Mouse (Mus musculus): ENCODE measurements around the gene Itga6. TPM values are rescaled to one million over a fixed set of nuclear protein-coding genes. Genes with fewer than 3 reads are reported as not detected.

Itga6 gene
- total and polyA plus RNA-seq, 3 experiments, result 1.0 to 2.7 TPM; not detected in 1

DNA sequence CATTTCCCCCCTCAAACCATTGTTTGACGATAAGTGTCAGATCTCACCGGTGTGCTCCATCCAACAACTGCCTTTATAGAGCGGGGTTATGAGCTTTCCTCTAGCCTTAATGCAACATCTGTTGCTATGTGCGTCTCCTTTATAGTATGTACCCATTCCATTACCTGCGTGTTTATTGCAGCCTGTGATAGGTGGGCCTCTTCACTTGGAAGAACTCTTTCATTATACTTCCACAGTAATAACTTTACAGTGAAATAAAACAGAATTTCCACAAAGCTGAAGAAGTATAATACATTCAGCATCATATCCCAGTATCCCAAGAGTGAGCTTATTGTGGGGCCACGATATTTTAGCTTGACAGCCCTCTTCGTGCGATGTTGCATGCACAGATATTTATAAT, 90.1 kb downstream of the Itga6 start:
- DNase-seq (ENCODE audit: low read depth, low spot score), result no peak
- H3K79me2 ChIP-seq (ENCODE audit: control insufficient read depth, insufficient read depth, low read length, poor library complexity), result no peaks in the 10 kb centered on the region
- H3K27ac ChIP-seq (ENCODE audit: control insufficient read depth, low read depth, low read length), result no peak overlapping the region
- TF ChIP-seq CHD2 (IDR thresholded peaks at IDR 0.05; ENCODE audit: low read length) (no peak), SIN3A (IDR thresholded peaks at IDR 0.05; ENCODE audit: low read length) (no peak), USF2 (IDR thresholded peaks at IDR 0.05; ENCODE audit: borderline replicate concordance in 1 of 2, insufficient read depth in 1 of 2, low read depth in 1 of 2, low read length in 2 of 2) (no peak), RCOR1 (IDR thresholded peaks at IDR 0.05; ENCODE audit: low read depth, low read length) (no peak), CTCF (IDR thresholded peaks at IDR 0.05 in 2 of 3, conservative IDR thresholded peaks at IDR 0.05 in 1 of 3; ENCODE audit: control insufficient read depth in 1 of 3, insufficient read depth in 1 of 3, low read depth in 2 of 3, low read length in 3 of 3, poor library complexity in 1 of 3, severe bottlenecking in 1 of 3) (no peak), MYB (IDR thresholded peaks at IDR 0.05; ENCODE audit: low read depth, low read length) (no peak)
- no peaks in the 10 kb centered on the region for H3K36me3 ChIP-seq (ENCODE audit: control insufficient read depth in 1 of 2, insufficient read depth in 2 of 2, low read length in 2 of 2)
- no peak overlapping the region for H3K4me3 ChIP-seq (ENCODE audit: control insufficient read depth in 1 of 2, insufficient read depth in 1 of 2, low read depth in 2 of 2, low read length in 2 of 2)
- no peaks in the 10 kb centered on the region for H3K4me1 ChIP-seq (ENCODE audit: control insufficient read depth in 1 of 2, insufficient read depth in 2 of 2, low read length in 2 of 2)
- H3K9ac ChIP-seq (ENCODE audit: control insufficient read depth, low read depth, low read length, poor library complexity, severe bottlenecking), result no peak overlapping the region
- H3K9me3 ChIP-seq (replicated peaks; ENCODE audit: insufficient read depth, low read length), result no peaks in the 10 kb centered on the region
- peaks cover 0 to 1% of the 10 kb centered on the region in 2 experiments; a peak in 1 of 4 replicates for H3K27me3 ChIP-seq (ENCODE audit: control insufficient read depth in 1 of 2, insufficient read depth in 2 of 2, low read length in 2 of 2)

GRCm38 (mm10) chr2:71836232-71836631, 90.8 kb downstream of the Itga6 start:
- H3K9me3 ChIP-seq (replicated peaks; ENCODE audit: insufficient read depth, low read length), result no peaks in the 10 kb centered on the region
- no peaks in the 10 kb centered on the region for H3K36me3 ChIP-seq (ENCODE audit: control insufficient read depth in 1 of 2, insufficient read depth in 2 of 2, low read length in 2 of 2)
- H3K27me3 ChIP-seq (ENCODE audit: control insufficient read depth in 1 of 2, insufficient read depth in 2 of 2, low read length in 2 of 2), result no peaks in the 10 kb centered on the region; a peak in 1 of 4 replicates
- no peak overlapping the region for H3K27ac ChIP-seq (ENCODE audit: control insufficient read depth, low read depth, low read length)
- no peaks in the 10 kb centered on the region for H3K4me1 ChIP-seq (ENCODE audit: control insufficient read depth in 1 of 2, insufficient read depth in 2 of 2, low read length in 2 of 2)
- TF ChIP-seq GATA1 (IDR thresholded peaks at IDR 0.05; ENCODE audit: low read depth, low read length), result no peak
- TF ChIP-seq JUND (IDR thresholded peaks at IDR 0.05; ENCODE audit: low read depth, low read length), result no peak
- TF ChIP-seq CTCF (IDR thresholded peaks at IDR 0.05 in 2 of 3, conservative IDR thresholded peaks at IDR 0.05 in 1 of 3; ENCODE audit: control insufficient read depth in 1 of 3, insufficient read depth in 1 of 3, low read depth in 2 of 3, low read length in 3 of 3, poor library complexity in 1 of 3, severe bottlenecking in 1 of 3), result no peak
- no peak for DNase-seq (ENCODE audit: low read depth, low spot score)
- no peak overlapping the region for H3K9ac ChIP-seq (ENCODE audit: control insufficient read depth, low read depth, low read length, poor library complexity, severe bottlenecking)
- no peak overlapping the region for H3K4me3 ChIP-seq (ENCODE audit: control insufficient read depth in 1 of 2, insufficient read depth in 1 of 2, low read depth in 2 of 2, low read length in 2 of 2)
- no peaks in the 10 kb centered on the region for H3K79me2 ChIP-seq (ENCODE audit: control insufficient read depth, insufficient read depth, low read length, poor library complexity)

GRCm38 (mm10) chr2:71837261-71837660, 91.8 kb downstream of the Itga6 start:
- H3K9ac ChIP-seq (ENCODE audit: control insufficient read depth, low read depth, low read length, poor library complexity, severe bottlenecking), result no peak overlapping the region
- no peaks in the 10 kb centered on the region for H3K79me2 ChIP-seq (ENCODE audit: control insufficient read depth, insufficient read depth, low read length, poor library complexity)
- H3K4me1 ChIP-seq (ENCODE audit: control insufficient read depth in 1 of 2, insufficient read depth in 2 of 2, low read length in 2 of 2), result no peaks in the 10 kb centered on the region
- no peaks in the 10 kb centered on the region for H3K27me3 ChIP-seq (ENCODE audit: control insufficient read depth in 1 of 2, insufficient read depth in 2 of 2, low read length in 2 of 2)
- no peaks in the 10 kb centered on the region for H3K9me3 ChIP-seq (replicated peaks; ENCODE audit: insufficient read depth, low read length)
- DNase-seq (ENCODE audit: low read depth, low spot score), result no peak
- no peak overlapping the region for H3K4me3 ChIP-seq (ENCODE audit: control insufficient read depth in 1 of 2, insufficient read depth in 1 of 2, low read depth in 2 of 2, low read length in 2 of 2)
- H3K36me3 ChIP-seq (ENCODE audit: control insufficient read depth in 1 of 2, insufficient read depth in 2 of 2, low read length in 2 of 2), result no peaks in the 10 kb centered on the region
- no peak overlapping the region for H3K27ac ChIP-seq (ENCODE audit: control insufficient read depth, low read depth, low read length)
- no peak for TF ChIP-seq MAZ (IDR thresholded peaks at IDR 0.05; ENCODE audit: low read depth, low read length)
- no peak for TF ChIP-seq POLR2AphosphoS5 (IDR thresholded peaks at IDR 0.05; ENCODE audit: borderline replicate concordance, low read depth, low read length)
- TF ChIP-seq POLR2A (IDR thresholded peaks at IDR 0.05; ENCODE audit: control insufficient read depth in 1 of 2, insufficient read depth in 1 of 2, low read depth in 1 of 2, low read length in 2 of 2, poor library complexity in 1 of 2), result no peak
- TF ChIP-seq TAL1 (IDR thresholded peaks at IDR 0.05; ENCODE audit: low read length), result no peak
- no peak for TF ChIP-seq USF2 (IDR thresholded peaks at IDR 0.05; ENCODE audit: borderline replicate concordance in 1 of 2, insufficient read depth in 1 of 2, low read depth in 1 of 2, low read length in 2 of 2)
